Mouse (Mus musculus) embryonic facial prominence, embryonic 15.5 days (tissue): ENCODE results near the gene Pbld1. TPM values are rescaled to one million over a fixed set of nuclear protein-coding genes. Genes with fewer than 3 reads are reported as not detected.

Experiments used
- ATAC-seq: fragments of 200-750 bp; cut with Nextera tagmentation; 2 replicates; pipeline ENCODE4 v1.8.0; 2017; ENCODE audit warnings: low read depth, moderate TSS enrichment; ENCODE audit not compliant: insufficient number of reproducible peaks, low FRiP score, low TSS enrichment
- H3K27ac ChIP-seq: fragments of 300-500 bp; sonication (generic); replicated peaks from 2 replicates; pipeline ENCODE4 v1.5.1; 2015; ENCODE audit warnings: mild to moderate bottlenecking, inconsistent platforms
- H3K27me3 ChIP-seq: fragments of 300-500 bp; sonication (generic); 2 replicates; pipeline ENCODE4 v1.6.1; 2015; ENCODE audit warnings: inconsistent platforms
- H3K36me3 ChIP-seq: fragments of 300-500 bp; sonication (generic); 2 replicates; pipeline ENCODE4 v1.6.1; 2015; ENCODE audit warnings: mild to moderate bottlenecking, inconsistent platforms
- H3K4me1 ChIP-seq: fragments of 300-500 bp; sonication (generic); 2 replicates; pipeline ENCODE4 v1.6.1; 2015; ENCODE audit warnings: inconsistent platforms
- H3K4me2 ChIP-seq: fragments of 300-500 bp; sonication (generic); replicated peaks from 2 replicates; pipeline ENCODE4 v1.6.1; 2015; ENCODE audit warnings: mild to moderate bottlenecking, inconsistent platforms
- H3K4me3 ChIP-seq: fragments of 300-500 bp; sonication (generic); replicated peaks from 2 replicates; pipeline ENCODE4 v1.5.1; 2015; ENCODE audit warnings: mild to moderate bottlenecking, inconsistent platforms
- H3K9ac ChIP-seq: fragments of 300-500 bp; sonication (generic); 2 replicates; pipeline ENCODE4 v1.6.1; 2015; ENCODE audit warnings: inconsistent platforms
- H3K9me3 ChIP-seq: fragments of 300-500 bp; sonication (generic); replicated peaks from 2 replicates; pipeline ENCODE4 v1.6.1; 2016; ENCODE audit warnings: inconsistent platforms
- WGBS: fragments of 180-500 bp; shearing (Covaris S2); methylation state at CpG from one replicate; pipeline ENCODE4 v1.1.7; 2015; 5-methylcytosine and 5-hydroxymethylcytosine counted together
- polyA plus RNA-seq: library from polyadenylated mRNA; unstranded; fragments of >200 nt; fragmentation: Nextera tagmentation; extraction: Ambion mirVana; gene quantifications from 2 replicates; pipeline ENCODE4 v1.2.1, GENCODE M21; 2015

Pbld1 gene
- 1.1 and 1.3 TPM in 2 replicates for polyA plus RNA-seq

DNA sequence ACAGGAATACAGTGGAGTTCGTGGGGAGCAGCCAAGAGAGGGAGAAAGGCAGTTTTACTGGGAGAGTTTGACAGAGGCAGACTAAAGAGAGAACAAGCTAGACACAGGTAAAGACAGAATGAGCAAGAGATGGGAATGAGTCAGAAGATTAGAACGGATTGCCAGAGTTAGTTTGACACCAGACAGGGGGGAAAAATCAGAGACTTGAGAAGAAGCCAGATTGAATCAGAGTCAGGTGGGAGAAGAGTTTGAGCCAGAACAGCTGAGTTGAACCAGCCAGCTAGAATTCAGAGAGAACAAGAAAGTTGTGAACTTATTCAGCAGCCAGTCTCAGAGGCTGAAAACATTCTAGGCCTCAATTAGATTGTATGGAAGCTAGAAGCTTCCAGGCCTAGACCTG, at the start of gene Pbld1:
Pbld1 (plus strand) TSS at position 301 of the 400 bp plus-strand sequence.
- Histone ChIP-seq H3K9ac (no peak within 1 kb of the TSS), H3K4me2 (no peak within 1 kb of the TSS), H3K4me1 (no peaks in the 10 kb centered on the region), H3K27me3 (no peaks in the 10 kb centered on the region), H3K9me3 (no peaks in the 10 kb centered on the region), H3K4me3 (no peak within 1 kb of the TSS), H3K27ac (no peak within 1 kb of the TSS), H3K36me3 (no peaks in the 10 kb centered on the region)
- no peak for ATAC-seq
- WGBS, result 73% methylated on average over 2 of the region's 2 CpGs

- 67% methylated on average over 4 of the region's 4 CpGs for WGBS
- H3K36me3 ChIP-seq, result peaks cover 76% of the 10 kb centered on the region
- ATAC-seq, result 0 out of 2 replicates have a peak, but pooled peaks have one; percentile 15
These were observed 49.7 kb upstream of the Pbld1 start for GRCm38 (mm10) chr10:63010268-63010667.

DNA sequence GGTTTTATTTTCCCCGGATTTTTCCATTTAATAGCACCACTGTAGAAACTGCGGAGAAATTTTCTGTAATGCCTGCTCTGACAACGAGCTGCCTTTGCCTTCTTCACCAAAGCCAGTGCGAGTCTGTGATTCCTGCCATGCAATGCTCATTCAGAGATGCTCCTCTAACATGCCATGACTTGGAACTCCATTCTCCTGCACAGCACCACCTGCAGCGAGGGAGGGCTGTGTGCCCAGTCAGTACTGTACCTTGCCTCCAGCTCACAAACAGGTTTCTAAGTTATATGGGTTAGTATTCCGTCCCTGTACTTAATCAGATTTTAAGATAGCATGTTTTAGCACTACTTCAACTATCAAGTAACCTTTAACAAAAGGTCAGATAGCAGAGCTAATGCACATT, 48.4 kb upstream of the Pbld1 start:
- WGBS, result 72% methylated on average over 6 of the region's 6 CpGs
- H3K27ac ChIP-seq, result no peak overlapping the region
- no peaks in the 10 kb centered on the region for H3K4me1 ChIP-seq
- H3K36me3 ChIP-seq, result peaks cover 80% of the 10 kb centered on the region
- no peak overlapping the region for H3K4me3 ChIP-seq
- no peaks in the 10 kb centered on the region for H3K27me3 ChIP-seq
- H3K9ac ChIP-seq, result no peak overlapping the region
- no peak overlapping the region for H3K4me2 ChIP-seq
- H3K9me3 ChIP-seq, result no peaks in the 10 kb centered on the region
- ATAC-seq, result no peak

More at GRCm38 (mm10) chr10:63010268-63010667, 49.7 kb upstream of the Pbld1 start:
- no peak overlapping the region for H3K9ac ChIP-seq
- H3K9me3 ChIP-seq, result no peaks in the 10 kb centered on the region
- no peaks in the 10 kb centered on the region for H3K4me1 ChIP-seq
- H3K4me3 ChIP-seq, result no peak overlapping the region
- H3K4me2 ChIP-seq, result no peak overlapping the region
- H3K27me3 ChIP-seq, result no peaks in the 10 kb centered on the region
- no peak overlapping the region for H3K27ac ChIP-seq

DNA sequence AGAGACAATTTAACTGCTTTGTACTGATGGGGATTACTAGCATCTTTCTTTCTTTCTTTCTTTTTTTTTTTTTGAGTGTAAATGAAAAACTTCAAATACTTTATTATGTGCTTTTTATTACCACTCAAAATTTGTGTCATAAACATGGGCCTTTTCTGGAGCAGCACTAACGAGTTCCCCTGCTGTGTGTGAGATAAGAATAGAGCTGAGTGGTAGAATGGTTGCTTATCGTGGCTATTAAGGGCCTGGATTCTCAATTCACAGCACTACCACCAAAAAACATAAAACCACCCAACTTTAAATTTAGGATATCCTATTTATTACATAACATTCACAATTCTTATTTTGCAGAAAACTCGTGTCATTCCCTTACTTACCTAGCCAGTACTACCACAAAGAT, 46.5 kb upstream of the Pbld1 start:
- Histone ChIP-seq H3K36me3 (peaks cover 72% of the 10 kb centered on the region), H3K27me3 (no peaks in the 10 kb centered on the region), H3K4me2 (no peak overlapping the region), H3K9me3 (no peaks in the 10 kb centered on the region), H3K9ac (no peak overlapping the region), H3K4me3 (no peak overlapping the region), H3K4me1 (no peaks in the 10 kb centered on the region), H3K27ac (no peak overlapping the region)
- 87% methylated on average over 3 of the region's 3 CpGs for WGBS
- ATAC-seq, result no peak

DNA sequence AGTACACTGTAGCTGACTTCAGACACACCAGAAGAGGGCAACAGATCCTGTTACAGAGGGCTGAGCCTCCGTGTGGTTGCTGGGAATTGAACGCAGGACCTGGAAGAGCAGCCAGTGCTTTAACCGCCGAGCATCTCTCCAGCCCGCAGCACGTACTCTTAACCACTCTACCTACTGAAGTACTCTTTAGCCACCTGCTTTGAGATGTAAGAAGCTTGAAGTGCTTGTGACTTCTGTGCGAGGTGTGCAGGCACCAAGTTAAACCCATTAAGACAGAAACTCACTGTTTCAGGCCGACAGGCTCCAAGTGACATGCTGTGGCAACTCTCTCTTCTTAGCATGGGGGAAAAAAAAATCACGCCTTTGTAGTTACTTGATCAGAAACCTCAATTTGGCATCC, 45.8 kb upstream of the Pbld1 start:
- ATAC-seq, result no peak
- Histone ChIP-seq H3K4me1 (no peaks in the 10 kb centered on the region), H3K36me3 (peaks cover 69% of the 10 kb centered on the region), H3K27ac (no peak overlapping the region), H3K4me3 (no peak overlapping the region), H3K9me3 (no peaks in the 10 kb centered on the region), H3K9ac (no peak overlapping the region), H3K4me2 (no peak overlapping the region), H3K27me3 (no peaks in the 10 kb centered on the region)
- WGBS, result 85% methylated on average over 9 of the region's 9 CpGs

DNA sequence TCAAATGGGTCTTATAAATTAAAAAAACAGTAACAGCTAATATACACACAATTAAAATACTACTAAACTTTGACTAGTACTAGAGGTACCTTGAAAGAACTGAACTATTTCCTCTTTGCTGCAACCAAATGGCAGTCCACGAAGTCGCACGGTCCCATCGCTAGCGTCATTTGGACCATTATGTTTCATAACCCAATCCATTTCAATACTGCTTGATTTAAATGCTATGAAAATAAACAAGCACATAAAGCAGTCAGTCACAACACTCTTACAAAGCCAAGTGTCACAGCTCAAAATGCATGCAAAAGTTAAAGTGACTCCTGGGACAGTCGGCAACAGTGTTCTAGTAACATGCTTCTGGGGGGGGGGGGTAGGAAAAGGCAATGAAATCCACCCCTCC, 40.7 kb upstream of the Pbld1 start:
- no peak overlapping the region for H3K4me3 ChIP-seq
- no peak overlapping the region for H3K27ac ChIP-seq
- H3K9ac ChIP-seq, result no peak overlapping the region
- H3K27me3 ChIP-seq, result no peaks in the 10 kb centered on the region
- no peak for ATAC-seq
- H3K4me2 ChIP-seq, result no peak overlapping the region
- peaks cover 16% of the 10 kb centered on the region for H3K4me1 ChIP-seq
- H3K9me3 ChIP-seq, result no peaks in the 10 kb centered on the region
- H3K36me3 ChIP-seq, result peaks cover 23% of the 10 kb centered on the region
- 86% methylated on average over 6 of the region's 6 CpGs for WGBS

GRCm38 (mm10) chr10:63021702-63022101, 38.3 kb upstream of the Pbld1 start:
- Histone ChIP-seq H3K4me3 (peak overlapping the region; percentile 74), H3K4me1 (peaks cover 34% of the 10 kb centered on the region), H3K36me3 (peaks cover 7% of the 10 kb centered on the region), H3K4me2 (peak overlapping the region; percentile 63), H3K27me3 (no peaks in the 10 kb centered on the region), H3K27ac (0 out of 2 replicates have a peak overlapping the region, but pooled peaks have one; percentile 100), H3K9me3 (no peaks in the 10 kb centered on the region), H3K9ac (0 out of 2 replicates have a peak overlapping the region, but pooled peaks have one; percentile 89)
- ATAC-seq, result no peak
- 35% methylated on average over 4 of the region's 4 CpGs for WGBS

GRCm38 (mm10) chr10:63022541-63023120, 37.3 kb upstream of the Pbld1 start:
- no peaks in the 10 kb centered on the region for H3K9me3 ChIP-seq
- H3K4me2 ChIP-seq, result peak overlapping the region; percentile 63
- no peak for ATAC-seq
- under 1% methylated on average over 27 of the region's 27 CpGs for WGBS
- H3K27ac ChIP-seq, result peak overlapping the region; percentile 100
- peak overlapping the region; percentile 74 for H3K4me3 ChIP-seq
- H3K9ac ChIP-seq, result peak overlapping the region; percentile 89
- no peaks in the 10 kb centered on the region for H3K27me3 ChIP-seq
- no peaks in the 10 kb centered on the region for H3K36me3 ChIP-seq
- peaks cover 34% of the 10 kb centered on the region for H3K4me1 ChIP-seq

DNA sequence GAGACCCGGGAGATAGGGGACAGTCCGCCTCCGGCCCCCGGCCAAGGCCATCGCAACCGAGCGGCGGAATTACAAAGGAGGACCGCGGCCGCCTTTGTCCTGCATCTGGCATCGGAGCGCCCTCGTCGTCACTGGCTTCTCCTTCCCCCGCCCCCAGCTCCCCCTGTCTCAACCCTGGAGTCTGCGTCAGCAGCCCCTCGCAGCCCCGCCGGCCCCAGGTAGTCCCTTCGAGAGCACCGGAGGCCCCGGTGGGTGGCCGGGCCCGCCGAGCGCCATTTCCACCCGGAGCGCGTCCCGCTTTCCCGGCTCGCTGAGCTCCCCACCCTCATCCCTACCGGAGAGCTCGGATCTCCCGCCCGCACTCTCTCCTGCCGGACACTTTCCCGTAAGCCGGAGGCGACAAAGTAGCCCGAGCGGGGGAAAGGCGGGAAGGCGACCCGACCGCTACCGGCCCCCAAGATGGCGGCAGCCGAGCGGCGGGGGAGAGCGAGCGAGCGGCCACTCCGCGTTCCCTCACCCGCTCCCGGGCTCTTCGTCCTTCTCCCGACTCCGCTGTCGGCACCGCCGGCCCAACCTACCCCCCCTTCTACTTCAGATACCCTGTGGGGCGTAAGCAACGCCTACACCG, 36.7 kb upstream of the Pbld1 start:
- no peaks in the 10 kb centered on the region for H3K27me3 ChIP-seq
- H3K9ac ChIP-seq, result peak overlapping the region; percentile 89
- H3K27ac ChIP-seq, result peak overlapping the region; percentile 100
- peak overlapping the region; percentile 74 for H3K4me3 ChIP-seq
- peaks cover 34% of the 10 kb centered on the region for H3K4me1 ChIP-seq
- ATAC-seq, result peak; percentile 48
- H3K4me2 ChIP-seq, result peak overlapping the region; percentile 63
- H3K36me3 ChIP-seq, result no peaks in the 10 kb centered on the region
- H3K9me3 ChIP-seq, result no peaks in the 10 kb centered on the region
- WGBS, result under 1% methylated on average over 67 of the region's 68 CpGs

DNA sequence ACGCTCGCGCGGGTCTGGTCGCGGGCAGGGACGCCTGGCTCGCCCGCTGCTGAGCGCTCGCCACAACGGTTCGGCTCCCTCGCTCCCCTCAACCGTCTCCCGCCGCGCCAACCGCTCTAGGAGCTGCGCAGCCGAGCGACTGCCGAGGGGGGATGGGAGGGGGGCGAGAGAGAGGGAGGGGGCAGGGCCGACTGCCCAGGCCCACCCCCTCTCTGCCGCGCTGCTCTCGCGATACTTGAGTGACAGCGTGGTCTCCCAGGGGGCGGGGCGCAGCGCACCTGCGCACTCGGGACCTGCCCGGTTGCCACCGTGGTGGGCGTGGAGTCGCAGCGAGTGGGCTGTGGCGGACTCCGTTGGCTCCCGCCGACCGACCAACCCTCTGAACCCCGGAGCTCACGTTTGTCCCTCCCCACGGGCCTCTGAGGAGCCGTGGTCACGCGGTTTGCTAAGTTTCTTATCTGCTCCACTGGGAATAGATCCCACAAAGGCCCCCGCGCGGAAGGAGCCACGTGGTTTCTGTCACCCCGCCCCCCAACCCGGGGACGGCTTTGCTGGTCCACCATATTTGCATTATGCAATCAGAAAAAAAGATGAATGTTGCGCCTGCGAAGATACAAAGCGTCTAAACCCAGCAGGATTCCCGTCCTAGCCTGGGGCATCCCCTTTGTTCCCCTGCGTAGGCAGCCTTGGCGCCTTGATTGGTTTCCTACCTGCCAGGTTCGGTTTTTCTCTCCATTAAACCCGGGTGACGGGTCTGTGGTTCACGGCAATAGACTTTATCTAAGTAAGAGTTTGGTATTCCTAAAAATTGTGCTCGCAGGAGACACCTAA, 36.0 kb upstream of the Pbld1 start, which contains the start of the genes Hnrnph3 and Pbld2:
Hnrnph3 (minus strand) TSS at position 469 of the 831 bp plus-strand sequence.
Pbld2 (plus strand) TSS at position 567 of the 831 bp plus-strand sequence.
- Histone ChIP-seq H3K27me3 (no peaks in the 10 kb centered on the region), H3K4me1 (peaks cover 34% of the 10 kb centered on the region), H3K36me3 (no peaks in the 10 kb centered on the region), H3K27ac (peak within 1 kb of the TSS; percentile 100), H3K4me2 (peak within 1 kb of the TSS; percentile 63), H3K9ac (peak within 1 kb of the TSS; percentile 89), H3K9me3 (no peaks in the 10 kb centered on the region), H3K4me3 (peak within 1 kb of the TSS; percentile 74)
- WGBS, result under 1% methylated on average over 68 of the region's 69 CpGs
- peak; percentile 97 for ATAC-seq

DNA sequence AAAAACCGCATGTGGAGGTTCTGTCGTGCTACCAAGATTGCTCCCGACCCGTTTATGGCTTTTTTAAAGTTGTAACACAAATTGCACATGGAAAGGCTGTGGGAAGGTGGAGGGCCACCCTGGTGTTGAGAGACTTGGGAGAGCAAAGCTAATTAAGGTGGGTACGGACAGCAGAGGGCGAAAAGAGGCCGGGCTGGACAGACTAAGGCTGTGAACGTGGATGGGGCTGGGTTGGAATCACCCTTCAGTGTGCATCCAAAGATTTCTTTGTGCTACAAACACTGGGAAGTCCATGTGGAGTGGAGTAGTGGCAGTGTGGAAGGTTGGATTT, 35.4 kb upstream of the Pbld1 start:
- H3K36me3 ChIP-seq, result no peaks in the 10 kb centered on the region
- whole genome bisulfite sequencing, result under 1% methylated on average over 8 of the region's 8 CpGs
- no peaks in the 10 kb centered on the region for H3K9me3 ChIP-seq
- H3K4me3 ChIP-seq, result peak overlapping the region; percentile 74
- no peak for ATAC-seq
- H3K9ac ChIP-seq, result peak overlapping the region; percentile 63
- H3K27ac ChIP-seq, result peak overlapping the region; percentile 100
- H3K27me3 ChIP-seq, result no peaks in the 10 kb centered on the region
- H3K4me1 ChIP-seq, result peaks cover 34% of the 10 kb centered on the region
- H3K4me2 ChIP-seq, result peak overlapping the region; percentile 63
